Mouse (Mus musculus) gastrocnemius, postnatal 14 days (tissue): ENCODE measurements around the gene Rnf103. TPM values are rescaled to one million over a fixed set of nuclear protein-coding genes. Genes with fewer than 3 reads are reported as not detected.

Source experiments
- total RNA-seq, 2 experiments: library from RNA; stranded (reverse); gene quantifications; 2 replicates each; pipeline ENCODE4 v1.2.3; 2021

Rnf103 gene
- total RNA-seq, 2 experiments from 2014 or later, result 18.2 to 19.1 TPM

Other genes with a start within 250 kb of the Rnf103 start
- 10 to 100 TPM; 23.6 to 27.9 TPM for gene Krcc1, start 222.2 kb upstream of the Rnf103 start, total RNA-seq
- gene Smyd1, start 171.7 kb upstream of the Rnf103 start, total RNA-seq, result 100 to 1,000 TPM; 228 to 241 TPM
- not detected for gene Cd8b1, start 171.1 kb upstream of the Rnf103 start, total RNA-seq
- under 1 TPM in 1 of 2 experiments, not detected in 1; 0.10 TPM for gene Cd8a, start 120.5 kb upstream of the Rnf103 start, total RNA-seq
- 10 to 100 TPM; 58.8 to 64.5 TPM for gene Rmnd5a, start 53.3 kb upstream of the Rnf103 start, total RNA-seq
- 10 to 100 TPM; 39.4 to 40.6 TPM for gene Chmp3, start 49.9 kb downstream of the Rnf103 start, total RNA-seq
- 10 to 100 TPM; 10.1 to 17.0 TPM for gene Kdm3a, start 139.1 kb downstream of the Rnf103 start, total RNA-seq
- 10 to 100 TPM; 84.7 to 92.8 TPM for gene Reep1, start 213.7 kb downstream of the Rnf103 start, total RNA-seq